Mouse (Mus musculus): ENCODE data around the gene Gm10717. TPM values are rescaled to one million over a fixed set of nuclear protein-coding genes. Genes with fewer than 3 reads are reported as not detected.
"Not testable (repeated sequence)": the region's sequence is repeated elsewhere in the genome, so short reads cannot be mapped to it uniquely, and the experiment has no call there.

The Gm10717 gene
- polyA plus RNA-seq, 1 experiment from 2014 or later, result 1.1 TPM

- H3K9ac ChIP-seq; H3K36me3 ChIP-seq; H3K27ac ChIP-seq; ATAC-seq (ENCODE audit: low FRiP score, low read depth); H3K4me3 ChIP-seq; H3K4me2 ChIP-seq (replicated peaks); H3K4me1 ChIP-seq; H3K9me3 ChIP-seq; H3K27me3 ChIP-seq (replicated peaks): not testable (repeated sequence)
- 77% methylated on average over 6 of the region's 6 CpGs for WGBS
Measured at GRCm38 (mm10) chr9:3015896-3016295, 9.3 kb upstream of the Gm10717 start.

GRCm38 (mm10) chr9:3017108-3017507 is 8.1 kb upstream of the Gm10717 start, which contains the start of gene Gm10719:
TSS of gene Gm10719 (plus strand) at chr9:3017408.
- H3K4me2 ChIP-seq (replicated peaks); H3K4me3 ChIP-seq; H3K27ac ChIP-seq; H3K36me3 ChIP-seq; H3K4me1 ChIP-seq; H3K9ac ChIP-seq; ATAC-seq (ENCODE audit: low FRiP score, low read depth); H3K27me3 ChIP-seq (replicated peaks); H3K9me3 ChIP-seq: not testable (repeated sequence)
- WGBS, result 50% methylated on average over 1 of the region's 9 CpGs

- not testable (repeated sequence) for H3K27ac ChIP-seq; H3K27me3 ChIP-seq (replicated peaks); H3K4me1 ChIP-seq; H3K36me3 ChIP-seq; H3K9me3 ChIP-seq; ATAC-seq (ENCODE audit: low FRiP score, low read depth); H3K9ac ChIP-seq; H3K4me3 ChIP-seq; H3K4me2 ChIP-seq (replicated peaks)
- 65% methylated on average over 9 of the region's 9 CpGs for WGBS
Measured at GRCm38 (mm10) chr9:3018944-3019343, 6.3 kb upstream of the Gm10717 start.

GRCm38 (mm10) chr9:3019835-3020727 is 5.1 kb upstream of the Gm10717 start:
- 76% methylated on average over 17 of the region's 19 CpGs for WGBS
- ATAC-seq (ENCODE audit: low FRiP score, low read depth), result peak; percentile 65

GRCm38 (mm10) chr9:3022316-3023008 is 2.8 kb upstream of the Gm10717 start:
- not testable (repeated sequence) for H3K27me3 ChIP-seq (replicated peaks); H3K36me3 ChIP-seq; ATAC-seq (ENCODE audit: low FRiP score, low read depth); H3K27ac ChIP-seq; H3K9ac ChIP-seq; H3K4me3 ChIP-seq; H3K4me1 ChIP-seq; H3K9me3 ChIP-seq; H3K4me2 ChIP-seq (replicated peaks)
- 73% methylated on average over 11 of the region's 13 CpGs for WGBS

More at GRCm38 (mm10) chr9:3019835-3020727, 5.1 kb upstream of the Gm10717 start:
- not testable (repeated sequence) for H3K9me3 ChIP-seq; H3K9ac ChIP-seq; H3K27ac ChIP-seq; H3K27me3 ChIP-seq (replicated peaks); H3K4me3 ChIP-seq; H3K4me2 ChIP-seq (replicated peaks); H3K36me3 ChIP-seq; H3K4me1 ChIP-seq

- not testable (repeated sequence) for H3K36me3 ChIP-seq; H3K27ac ChIP-seq; ATAC-seq (ENCODE audit: low FRiP score, low read depth); H3K27me3 ChIP-seq (replicated peaks); H3K4me3 ChIP-seq; H3K9me3 ChIP-seq; H3K4me1 ChIP-seq; H3K4me2 ChIP-seq (replicated peaks); H3K9ac ChIP-seq
- 76% methylated on average over 12 of the region's 13 CpGs for WGBS
Measured at GRCm38 (mm10) chr9:3023312-3023984, 1.8 kb upstream of the Gm10717 start, which contains the start of gene Gm10718. TSS of gene Gm10718 (plus strand) at chr9:3023547.

GRCm38 (mm10) chr9:3023985-3024648 is 1.1 kb upstream of the Gm10717 start:
- not testable (repeated sequence) for H3K9ac ChIP-seq; H3K27me3 ChIP-seq (replicated peaks); H3K36me3 ChIP-seq; H3K4me2 ChIP-seq (replicated peaks); H3K4me1 ChIP-seq; H3K9me3 ChIP-seq; H3K4me3 ChIP-seq; H3K27ac ChIP-seq; ATAC-seq (ENCODE audit: low FRiP score, low read depth)
- 74% methylated on average over 16 of the region's 16 CpGs for WGBS

- WGBS, result 75% methylated on average over 5 of the region's 6 CpGs
- not testable (repeated sequence) for H3K4me1 ChIP-seq; ATAC-seq (ENCODE audit: low FRiP score, low read depth); H3K36me3 ChIP-seq; H3K27ac ChIP-seq; H3K4me3 ChIP-seq; H3K27me3 ChIP-seq (replicated peaks); H3K9me3 ChIP-seq; H3K9ac ChIP-seq; H3K4me2 ChIP-seq (replicated peaks)
Measured at GRCm38 (mm10) chr9:3025653-3026052, 436 bp downstream of the Gm10717 start.

GRCm38 (mm10) chr9:3026136-3026535 is 919 bp downstream of the Gm10717 start:
- not testable (repeated sequence) for H3K9ac ChIP-seq; H3K27ac ChIP-seq; H3K4me3 ChIP-seq; H3K4me1 ChIP-seq; H3K27me3 ChIP-seq (replicated peaks); H3K36me3 ChIP-seq; ATAC-seq (ENCODE audit: low FRiP score, low read depth); H3K9me3 ChIP-seq; H3K4me2 ChIP-seq (replicated peaks)
- 76% methylated on average over 5 of the region's 5 CpGs for WGBS

GRCm38 (mm10) chr9:3026741-3027140 is 1.5 kb downstream of the Gm10717 start:
- not testable (repeated sequence) for H3K4me1 ChIP-seq; H3K4me3 ChIP-seq; ATAC-seq (ENCODE audit: low FRiP score, low read depth); H3K9me3 ChIP-seq; H3K9ac ChIP-seq; H3K4me2 ChIP-seq (replicated peaks); H3K36me3 ChIP-seq; H3K27ac ChIP-seq; H3K27me3 ChIP-seq (replicated peaks)
- WGBS, result 64% methylated on average over 9 of the region's 9 CpGs

- not testable (repeated sequence) for H3K36me3 ChIP-seq; H3K9ac ChIP-seq; ATAC-seq (ENCODE audit: low FRiP score, low read depth); H3K4me2 ChIP-seq (replicated peaks); H3K4me3 ChIP-seq; H3K27me3 ChIP-seq (replicated peaks); H3K9me3 ChIP-seq; H3K27ac ChIP-seq; H3K4me1 ChIP-seq
- 71% methylated on average over 9 of the region's 9 CpGs for WGBS
Measured at GRCm38 (mm10) chr9:3027200-3027599, 2.0 kb downstream of the Gm10717 start.

Measured in neural tube, embryonic 12.5 days (tissue).